Mouse (Mus musculus) CH12.LX (cell line): ENCODE results near the gene Bbof1. TPM values are rescaled to one million over a fixed set of nuclear protein-coding genes. Genes with fewer than 3 reads are reported as not detected.

Experiments used
- DNase-seq: peaks from one replicate; pipeline ENCODE4 v3.0.0-alpha.2; 2013; ENCODE audit errors: extremely low read depth
- H3K27ac ChIP-seq: 2 replicates; pipeline ENCODE4 v1.5.1; 2012; ENCODE audit warnings: low read depth, mild to moderate bottlenecking, control low read depth, moderate library complexity; ENCODE audit not compliant: insufficient read depth
- H3K27me3 ChIP-seq: replicated peaks from 2 replicates; pipeline ENCODE3; 2012; ENCODE audit warnings: inconsistent platforms
- H3K36me3 ChIP-seq, 2 experiments: replicated peaks in 1 of 2; 2 replicates each; pipeline versions ENCODE3 to v1.6.1; 2012; ENCODE audit warnings: inconsistent platforms in 1 of 2, low read length in 1 of 2, mild to moderate bottlenecking in 1 of 2, mixed read lengths in 1 of 2, moderate library complexity in 1 of 2; ENCODE audit not compliant: control insufficient read depth in 1 of 2, insufficient read depth in 1 of 2
- H3K4me1 ChIP-seq, 2 experiments: 2 replicates each; pipeline ENCODE4 v1.6.1; 2012; ENCODE audit warnings: inconsistent platforms in 1 of 2, moderate library complexity in 1 of 2; ENCODE audit not compliant: insufficient read depth in 2 of 2, control insufficient read depth in 1 of 2
- H3K4me2 ChIP-seq: 2 replicates; pipeline ENCODE4 v1.6.1; 2012; ENCODE audit warnings: low read depth, mild to moderate bottlenecking, control low read depth; ENCODE audit not compliant: poor library complexity, insufficient read depth, severe bottlenecking
- H3K4me3 ChIP-seq, 3 experiments: fragments of 150-350 bp in 1 of 3; sonication (generic) in 1 of 3; replicated peaks in 1 of 3; 2 replicates each; pipeline versions ENCODE3 to v1.5.1; 2011 to 2012; ENCODE audit warnings: low read depth in 2 of 3, low read length in 2 of 3, mild to moderate bottlenecking in 2 of 3, moderate library complexity in 2 of 3, control low read depth in 1 of 3, improper control_type of control experiment in 1 of 3, inconsistent platforms in 1 of 3, mixed read lengths in 1 of 3; ENCODE audit not compliant: poor library complexity in 1 of 3
- H3K79me2 ChIP-seq: replicated peaks from 2 replicates; pipeline ENCODE4 v1.6.1; 2012; ENCODE audit warnings: mild to moderate bottlenecking, moderate library complexity; ENCODE audit not compliant: control insufficient read depth, poor library complexity, insufficient read depth, severe bottlenecking; ENCODE audit errors: extremely low read depth
- H3K9ac ChIP-seq: 2 replicates; pipeline ENCODE4 v1.6.1; 2012; ENCODE audit warnings: low read depth, mild to moderate bottlenecking, control low read depth, moderate library complexity; ENCODE audit not compliant: insufficient read depth
- H3K9me3 ChIP-seq: replicated peaks from 2 replicates; pipeline ENCODE3; 2012; ENCODE audit warnings: low read length, inconsistent platforms, mixed read lengths
- BHLHE40 ChIP-seq: IDR thresholded peaks from 2 replicates; pipeline ENCODE4 v1.6.1; 2011; ENCODE audit warnings: mild to moderate bottlenecking, low read depth, low read length, improper control_type of control experiment
- CHD2 ChIP-seq: IDR thresholded peaks from 2 replicates; pipeline ENCODE4 v1.6.1; 2011; ENCODE audit warnings: low read length, improper control_type of control experiment
- ELF1 ChIP-seq: IDR thresholded peaks from 2 replicates; pipeline ENCODE4 v1.6.1; 2014; ENCODE audit warnings: low read depth, mild to moderate bottlenecking, inconsistent platforms, low read length, improper control_type of control experiment
- HCFC1 ChIP-seq: IDR thresholded peaks from 2 replicates; pipeline ENCODE4 v1.6.1; 2012; ENCODE audit warnings: low read depth, mild to moderate bottlenecking, inconsistent platforms, low read length, improper control_type of control experiment
- KAT2A ChIP-seq: IDR thresholded peaks from 2 replicates; pipeline ENCODE4 v1.6.1; 2012; ENCODE audit warnings: low read length, improper control_type of control experiment, inconsistent platforms; ENCODE audit not compliant: insufficient replicate concordance
- MAFK ChIP-seq: IDR thresholded peaks from 2 replicates; pipeline ENCODE4 v1.6.1; 2011; ENCODE audit warnings: low read length, improper control_type of control experiment; ENCODE audit not compliant: insufficient replicate concordance
- MEF2A ChIP-seq: IDR thresholded peaks from 2 replicates; pipeline ENCODE4 v1.6.1; 2014; ENCODE audit warnings: low read depth, mild to moderate bottlenecking, inconsistent platforms, low read length, improper control_type of control experiment, borderline replicate concordance
- MXI1 ChIP-seq: IDR thresholded peaks from 2 replicates; pipeline ENCODE4 v1.6.1; 2011; ENCODE audit warnings: mild to moderate bottlenecking, low read depth, low read length, improper control_type of control experiment
- NELFE ChIP-seq: IDR thresholded peaks from 2 replicates; pipeline ENCODE4 v1.6.1; 2011; ENCODE audit warnings: low read depth, low read length, improper control_type of control experiment
- NRF1 ChIP-seq: IDR thresholded peaks from 2 replicates; pipeline ENCODE4 v1.6.1; 2014; ENCODE audit warnings: low read depth, mild to moderate bottlenecking, inconsistent platforms, low read length, improper control_type of control experiment, moderate library complexity
- POLR2A ChIP-seq: IDR thresholded peaks from 2 replicates; pipeline ENCODE4 v1.6.1; 2011; ENCODE audit warnings: low read depth, mild to moderate bottlenecking, improper control_type of control experiment, low read length
- SMC3 ChIP-seq: IDR thresholded peaks from 2 replicates; pipeline ENCODE4 v1.6.1; 2011; ENCODE audit warnings: low read depth, low read length, improper control_type of control experiment
- TBP ChIP-seq: conservative IDR thresholded peaks from 2 replicates; pipeline ENCODE4 v1.6.1; 2011; ENCODE audit warnings: low read depth, low read length, improper control_type of control experiment
- TCF12 ChIP-seq: IDR thresholded peaks from 2 replicates; pipeline ENCODE4 v1.6.1; 2014; ENCODE audit warnings: low read depth, mild to moderate bottlenecking, inconsistent platforms, low read length, improper control_type of control experiment
- UBTF ChIP-seq: IDR thresholded peaks from 2 replicates; pipeline ENCODE4 v1.6.1; 2012; ENCODE audit warnings: low read depth, mild to moderate bottlenecking, inconsistent platforms, low read length, improper control_type of control experiment, moderate library complexity
- ZC3H11A ChIP-seq: IDR thresholded peaks from 2 replicates; pipeline ENCODE4 v1.6.1; 2012; ENCODE audit warnings: low read depth, mild to moderate bottlenecking, inconsistent platforms, low read length, improper control_type of control experiment
- ZKSCAN1 ChIP-seq: IDR thresholded peaks from 2 replicates; pipeline ENCODE4 v1.6.1; 2012; ENCODE audit warnings: low read depth, inconsistent platforms, low read length, improper control_type of control experiment, borderline replicate concordance
- ZMIZ1 ChIP-seq: IDR thresholded peaks from 2 replicates; pipeline ENCODE4 v1.6.1; 2012; ENCODE audit warnings: low read depth, mild to moderate bottlenecking, inconsistent platforms, low read length, improper control_type of control experiment
- ZNF384 ChIP-seq: IDR thresholded peaks from 2 replicates; pipeline ENCODE4 v1.6.1; 2012; ENCODE audit warnings: low read depth, low read length, improper control_type of control experiment, inconsistent platforms
- dilution Hi-C: fragments of 300-500 bp; cut with MboI; formaldehyde crosslinking; loops from 2 replicates; pipeline ENCODE4 v1.14.3; 2020; ENCODE audit warnings: low sequenced_read_pairs; ENCODE audit not compliant: extremely low pct_unique_long_range_greater_than_20kb, extremely low pct_ligation_motif_present
- in situ Hi-C: fragments of 300-500 bp; cut with MboI; formaldehyde crosslinking; loops from 3 replicates; pipeline ENCODE4 v1.14.3; 2019; ENCODE audit warnings: low sequenced_read_pairs, low pct_ligation_motif_present, low pct_unique_long_range_greater_than_20kb, mixed read lengths
- polyA plus RNA-seq: library from polyadenylated mRNA; unstranded; fragments of >175 nt; gene quantifications from 2 replicates; pipeline ENCODE4 v1.2.1, GENCODE M21; 2012; ENCODE audit warnings: low read depth; ENCODE audit not compliant: insufficient read length
- total RNA-seq, 2 experiments: library from RNA; depleted of rRNA; stranded (reverse); fragments of 300-350 nt in 1 of 2; fragments of >200 nt in 1 of 2; gene quantifications; 2 replicates each; pipeline ENCODE4 v1.2.3; 2012 to 2014

Bbof1 gene
- total and polyA plus RNA-seq, 3 experiments = 0.24 to 0.41 (median 0.34) TPM

- H3K36me3 ChIP-seq = no peaks in the 10 kb centered on the region
- DNase-seq = no peak
- H3K4me2 ChIP-seq = no peak overlapping the region
- H3K4me3 ChIP-seq = no peak overlapping the region
- TF ChIP-seq HCFC1 (no peak), MEF2A (no peak), UBTF (no peak), KAT2A (no peak), POLR2A (no peak), ELF1 (no peak)
- peaks cover 11 to 21% of the 10 kb centered on the region in 2 experiments for H3K4me1 ChIP-seq
- no peaks in the 10 kb centered on the region for H3K9me3 ChIP-seq
- dilution Hi-C loops (no loop called here), in situ Hi-C loops (no loop called here)
- H3K79me2 ChIP-seq = no peaks in the 10 kb centered on the region
- H3K27ac ChIP-seq = no peak overlapping the region
- no peak overlapping the region for H3K9ac ChIP-seq
- H3K27me3 ChIP-seq = no peaks in the 10 kb centered on the region
Measured at GRCm38 (mm10) chr12:84384644-84385081, 24.2 kb upstream of the Bbof1 start.

- dilution Hi-C loops (no loop called here), in situ Hi-C loops (no loop called here)
- Histone ChIP-seq H3K4me3 (no peak overlapping the region), H3K36me3 (no peaks in the 10 kb centered on the region), H3K79me2 (no peaks in the 10 kb centered on the region), H3K27ac (no peak overlapping the region), H3K4me2 (no peak overlapping the region), H3K27me3 (no peaks in the 10 kb centered on the region), H3K9me3 (no peaks in the 10 kb centered on the region), H3K9ac (no peak overlapping the region), H3K4me1 (peaks cover 11 to 21% of the 10 kb centered on the region in 2 experiments)
- TF ChIP-seq BHLHE40 (no peak), ZKSCAN1 (no peak), ZMIZ1 (no peak), NELFE (no peak), ZNF384 (no peak), NRF1 (no peak), TBP (no peak), MAFK (no peak), SMC3 (no peak), KAT2A (no peak), ZC3H11A (no peak), HCFC1 (no peak), CHD2 (no peak), TCF12 (no peak), MXI1 (no peak)
- DNase-seq = no peak
Measured at GRCm38 (mm10) chr12:84385408-84385807, 23.5 kb upstream of the Bbof1 start.
